In genomic region chr9:64240681-64241080, GRCm38 (mm10) we compare ENCODE assay signal across 11 mouse cellular contexts. TPM values are rescaled to one million over a fixed set of nuclear protein-coding genes. Genes with fewer than 3 reads are reported as not detected.
A peak's percentile ranks its signal among the peaks of the same experiment; 100 is the strongest.
DNase-seq lines count a peak whose midpoint lies in the region; ATAC-seq lines count a peak whose summit lies in the region.
"Had no signal": no experiment of that assay in that cellular context is flagged by ENCODE, and none has a peak within 500 bp of the region (broad histone marks: within the 10 kb centered on the region; RNA-seq: fewer than 3 reads in every experiment).

No protein-coding gene starts in this region.

- peaks cover 20% of the 10 kb centered on the region for H3K4me1 ChIP-seq in hindbrain, embryonic 10.5 days (replicated peaks)
- no peaks in the 10 kb centered on the region for H3K4me1 ChIP-seq in hindbrain, embryonic 16.5 days (ENCODE audit: control insufficient read depth, insufficient read depth, low read depth, low read length)
- H3K4me1 ChIP-seq in heart, embryonic 14.5 days (ENCODE audit: control insufficient read depth in 2 of 2, insufficient read depth in 2 of 2, low read length in 2 of 2), result peaks cover 6 to 10% of the 10 kb centered on the region in 2 experiments
- H3K4me1 ChIP-seq in intestine, embryonic 15.5 days (replicated peaks), result no peaks in the 10 kb centered on the region

- H3K9me3 ChIP-seq in hindbrain, embryonic 10.5 days, result no peaks in the 10 kb centered on the region
- no peaks in the 10 kb centered on the region for H3K9me3 ChIP-seq in hindbrain, embryonic 16.5 days (ENCODE audit: control insufficient read depth, low read length)
- no peaks in the 10 kb centered on the region for H3K9me3 ChIP-seq in heart, embryonic 14.5 days (ENCODE audit: control insufficient read depth, low read length)
- no peaks in the 10 kb centered on the region for H3K9me3 ChIP-seq in intestine, embryonic 15.5 days

- no peak for ATAC-seq in hindbrain, embryonic 16.5 days
- no peak; the same call in 1 of the 2 replicates for ATAC-seq in heart, embryonic 14.5 days (ENCODE audit: insufficient number of reproducible peaks, insufficient read depth, low FRiP score, low read depth)
- no peak for ATAC-seq in intestine, embryonic 15.5 days
- ATAC-seq in frontal cortex, adult (ENCODE audit: low TSS enrichment), result no peak
- ATAC-seq: CD4-positive, CD25-positive, alpha-beta regulatory T cell, adult 4 months had no signal

- H3K4me2 ChIP-seq in hindbrain, embryonic 16.5 days (ENCODE audit: low read length), result no peak overlapping the region
- peak overlapping the region; percentile 47 for H3K4me2 ChIP-seq in heart, embryonic 14.5 days (ENCODE audit: low read length)
- H3K4me2 ChIP-seq in intestine, embryonic 15.5 days (replicated peaks), result no peak overlapping the region

- peak overlapping the region; percentile 73 for H3K27ac ChIP-seq in hindbrain, embryonic 10.5 days
- H3K27ac ChIP-seq in hindbrain, embryonic 16.5 days (ENCODE audit: low read depth, low read length), result no peak overlapping the region
- H3K27ac ChIP-seq in heart, embryonic 14.5 days (replicated peaks in 1 of 2; ENCODE audit: control insufficient read depth in 1 of 2, insufficient read depth in 1 of 2, low read depth in 2 of 2, low read length in 2 of 2), result peak overlapping the region; percentile 24 to 54; a peak in 3 of 4 replicates
- H3K27ac ChIP-seq in intestine, embryonic 15.5 days, result no peak overlapping the region

- 49% methylated on average over 8 of the region's 8 CpGs for WGBS in hindbrain, embryonic 10.5 days
- 55% methylated on average over 8 of the region's 8 CpGs for WGBS in hindbrain, embryonic 16.5 days
- 9% methylated on average over 8 of the region's 8 CpGs for WGBS in heart, embryonic 14.5 days
- WGBS in intestine, embryonic 15.5 days, result 42% methylated on average over 8 of the region's 8 CpGs

- no peak overlapping the region for H3K9ac ChIP-seq in hindbrain, embryonic 16.5 days (ENCODE audit: low read depth, low read length)
- H3K9ac ChIP-seq in heart, embryonic 14.5 days (ENCODE audit: low read length), result peak overlapping the region; percentile 32
- no peak overlapping the region for H3K9ac ChIP-seq in intestine, embryonic 15.5 days

- H3K27me3 ChIP-seq in hindbrain, embryonic 10.5 days (ENCODE audit: insufficient read depth, poor library complexity, severe bottlenecking), result no peaks in the 10 kb centered on the region
- no peaks in the 10 kb centered on the region for H3K27me3 ChIP-seq in hindbrain, embryonic 16.5 days (replicated peaks; ENCODE audit: control insufficient read depth, insufficient read depth, low read length)
- no peaks in the 10 kb centered on the region for H3K27me3 ChIP-seq in heart, embryonic 14.5 days (ENCODE audit: control insufficient read depth, insufficient read depth, low read length)
- H3K27me3 ChIP-seq in intestine, embryonic 15.5 days (replicated peaks), result no peaks in the 10 kb centered on the region

- H3K36me3 ChIP-seq in hindbrain, embryonic 10.5 days, result peaks cover 22% of the 10 kb centered on the region; the same call in 1 of the 2 replicates
- H3K36me3 ChIP-seq in hindbrain, embryonic 16.5 days (ENCODE audit: control insufficient read depth, insufficient read depth, low read length), result no peaks in the 10 kb centered on the region
- H3K36me3 ChIP-seq in heart, embryonic 14.5 days (ENCODE audit: control insufficient read depth, insufficient read depth, low read length), result peaks cover 5% of the 10 kb centered on the region; the same call in 1 of the 2 replicates
- H3K36me3 ChIP-seq in intestine, embryonic 15.5 days, result no peaks in the 10 kb centered on the region

- peak overlapping the region; percentile 29; the same call in 1 of the 2 replicates for H3K4me3 ChIP-seq in hindbrain, embryonic 10.5 days
- H3K4me3 ChIP-seq in hindbrain, embryonic 16.5 days (ENCODE audit: low read length), result no peak overlapping the region
- peak overlapping the region in 1 of 2 experiments; percentile 17; a peak in 1 of 4 replicates for H3K4me3 ChIP-seq in heart, embryonic 14.5 days (ENCODE audit: control insufficient read depth in 1 of 2, insufficient read depth in 1 of 2, low read depth in 1 of 2, low read length in 2 of 2)
- H3K4me3 ChIP-seq in intestine, embryonic 15.5 days (replicated peaks), result no peak overlapping the region
- H3K4me3 ChIP-seq: erythroblast, embryonic 14.5 days had no signal

- DNase-seq in hindbrain, embryonic 10.5 days (ENCODE audit: low spot score), result peak; percentile 65
- peak; percentile 82 for DNase-seq in embryo, embryonic 10 days (ENCODE audit: low spot score)
- peak; percentile 67 for DNase-seq in lung, postnatal 10 days
- no peak for DNase-seq in layer of hippocampus, postnatal 14 days (ENCODE audit: low spot score in 2 of 2)
- DNase-seq: adrenal gland, postnatal 25 days had no signal

RNA-seq across cellular contexts. Expression of gene Uchl4, which starts 5.7 kb away (rescaled TPM):
- polyA plus RNA-seq in hindbrain, embryonic 10.5 days (2016; fragmentation: Nextera tagmentation; extraction: Ambion mirVana), result 3.5 and 4.1 TPM in 2 replicates
- polyA plus RNA-seq in hindbrain, embryonic 16.5 days (2015; fragmentation: Nextera tagmentation; extraction: Ambion mirVana), result 2.1 and 4.3 TPM in 2 replicates
- polyA plus RNA-seq in heart, embryonic 14.5 days (2014; fragmentation: Nextera tagmentation; extraction: Ambion mirVana), result 1.8 and 2.8 TPM in 2 replicates
- 2.2 and 3.3 TPM in 2 replicates for polyA plus RNA-seq in intestine, embryonic 15.5 days (2015; fragmentation: Nextera tagmentation; extraction: Ambion mirVana)
- total RNA-seq in layer of hippocampus, postnatal 14 days (2021), result 1 to 10 TPM; 3.2 to 4.3 TPM
- polyA plus RNA-seq: erythroblast, embryonic 14.5 days had no signal

RNA-seq across cellular contexts. Expression of gene Map2k1, which starts 12.8 kb away (rescaled TPM):
- 75.3 and 104 TPM in 2 replicates for polyA plus RNA-seq in hindbrain, embryonic 10.5 days (2016; fragmentation: Nextera tagmentation; extraction: Ambion mirVana)
- 78.7 and 83.9 TPM in 2 replicates for polyA plus RNA-seq in hindbrain, embryonic 16.5 days (2015; fragmentation: Nextera tagmentation; extraction: Ambion mirVana)
- polyA plus RNA-seq in heart, embryonic 14.5 days (2014; fragmentation: Nextera tagmentation; extraction: Ambion mirVana), result 89.2 and 92.4 TPM in 2 replicates
- polyA plus RNA-seq in intestine, embryonic 15.5 days (2015; fragmentation: Nextera tagmentation; extraction: Ambion mirVana), result 97.9 and 102 TPM in 2 replicates
- total RNA-seq in layer of hippocampus, postnatal 14 days (2021), result 100 to 1,000 TPM; 192 to 203 TPM

RNA-seq across cellular contexts. Expression of gene Tipin, which starts 40.7 kb away (rescaled TPM):
- 246 and 275 TPM in 2 replicates for polyA plus RNA-seq in hindbrain, embryonic 10.5 days (2016; fragmentation: Nextera tagmentation; extraction: Ambion mirVana)
- 68.3 and 68.7 TPM in 2 replicates for polyA plus RNA-seq in hindbrain, embryonic 16.5 days (2015; fragmentation: Nextera tagmentation; extraction: Ambion mirVana)
- polyA plus RNA-seq in heart, embryonic 14.5 days (2014; fragmentation: Nextera tagmentation; extraction: Ambion mirVana), result 117 and 119 TPM in 2 replicates
- 171 and 190 TPM in 2 replicates for polyA plus RNA-seq in intestine, embryonic 15.5 days (2015; fragmentation: Nextera tagmentation; extraction: Ambion mirVana)
- 10 to 100 TPM; 17.7 to 18.2 TPM for total RNA-seq in layer of hippocampus, postnatal 14 days (2021)

Comparison
In these comparisons a context has a peak if more than half of its experiments do, and no peak if none do; other contexts are left out.
1. H3K27ac ChIP-seq: peak in hindbrain, embryonic 10.5 days (single experiment) and heart, embryonic 14.5 days (2 of 2); none in hindbrain, embryonic 16.5 days (single experiment) and intestine, embryonic 15.5 days (single experiment).
2. DNase-seq: peak in hindbrain, embryonic 10.5 days (single experiment), embryo, embryonic 10 days (single experiment) and lung, postnatal 10 days (single experiment); none in layer of hippocampus, postnatal 14 days (0 of 2).